Mouse (Mus musculus) layer of hippocampus, postnatal 10 days (tissue): ENCODE measurements around the gene Fuk. TPM values are rescaled to one million over a fixed set of nuclear protein-coding genes. Genes with fewer than 3 reads are reported as not detected.
A peak's percentile ranks its signal among the peaks of the same experiment; 100 is the strongest.
"Not testable (repeated sequence)": the region's sequence is repeated elsewhere in the genome, so short reads cannot be mapped to it uniquely, and the experiment has no call there.

ENCODE experiments used
- DNase-seq, 2 experiments: peaks; one replicate each; pipeline ENCODE4 v3.0.0; 2021; ENCODE audit warnings: low spot score in 2 of 2
- total RNA-seq, 2 experiments: library from RNA; stranded (reverse); gene quantifications; 2 replicates each; pipeline ENCODE4 v1.2.3; 2021

The Fuk gene
- total RNA-seq, 2 experiments from 2014 or later = 15.2 to 16.4 TPM

- peak; percentile 85 to 87 for DNase-seq
These were observed 17.2 kb upstream of the Fuk start, which contains the start of gene St3gal2 for GRCm38 (mm10) chr8:110919341-110920031. Gene St3gal2, plus strand, starts transcription at chr8:110919922.

GRCm38 (mm10) chr8:110918460-110918859 lies 16.2 kb upstream of the Fuk start:
- no peak for DNase-seq

GRCm38 (mm10) chr8:110918027-110918426 lies 15.7 kb upstream of the Fuk start:
- DNase-seq = no peak

- peak in 1 of 2 experiments; percentile 38 for DNase-seq
These were observed 15.1 kb upstream of the Fuk start for GRCm38 (mm10) chr8:110917415-110917814.

GRCm38 (mm10) chr8:110911576-110912570 lies 9.6 kb upstream of the Fuk start:
- DNase-seq = no peak

- not testable (repeated sequence) for DNase-seq
These were observed 7.6 kb upstream of the Fuk start for GRCm38 (mm10) chr8:110909850-110910249.

- DNase-seq = no peak
These were observed 4.4 kb upstream of the Fuk start for GRCm38 (mm10) chr8:110906682-110907081.

GRCm38 (mm10) chr8:110905404-110905803 lies 3.1 kb upstream of the Fuk start:
- no peak for DNase-seq

GRCm38 (mm10) chr8:110902579-110902965 lies 284 bp upstream of the Fuk start:
- DNase-seq = no peak

GRCm38 (mm10) chr8:110901056-110901455 lies 1.2 kb downstream of the Fuk start:
- no peak for DNase-seq

GRCm38 (mm10) chr8:110897495-110897894 lies 4.8 kb downstream of the Fuk start:
- DNase-seq = no peak

GRCm38 (mm10) chr8:110895812-110896211 lies 6.5 kb downstream of the Fuk start:
- no peak for DNase-seq

- DNase-seq = no peak
These were observed 7.0 kb downstream of the Fuk start for GRCm38 (mm10) chr8:110895254-110895653.

GRCm38 (mm10) chr8:110894851-110895250 lies 7.4 kb downstream of the Fuk start:
- no peak for DNase-seq

GRCm38 (mm10) chr8:110892913-110893312 lies 9.4 kb downstream of the Fuk start:
- no peak for DNase-seq

GRCm38 (mm10) chr8:110892040-110892439 lies 10.2 kb downstream of the Fuk start:
- no peak for DNase-seq

- DNase-seq = no peak
These were observed 12.3 kb downstream of the Fuk start for GRCm38 (mm10) chr8:110889904-110890470.

- no peak for DNase-seq
These were observed 13.4 kb downstream of the Fuk start for GRCm38 (mm10) chr8:110888860-110889259.

- DNase-seq = no peak
These were observed 13.8 kb downstream of the Fuk start for GRCm38 (mm10) chr8:110888441-110888840.

GRCm38 (mm10) chr8:110887551-110887950 lies 14.7 kb downstream of the Fuk start:
- peak in 1 of 2 experiments; percentile 39 for DNase-seq

- no peak for DNase-seq
These were observed 15.7 kb downstream of the Fuk start for GRCm38 (mm10) chr8:110886634-110887033.

- DNase-seq = no peak
These were observed 18.5 kb downstream of the Fuk start for GRCm38 (mm10) chr8:110883824-110884223.
